Mouse (Mus musculus) urinary bladder, postnatal 25 days (tissue): ENCODE results near the gene Guca2a.

ENCODE experiments used
- DNase-seq: peaks from one replicate; pipeline ENCODE4 v3.0.0; 2022; ENCODE audit warnings: low spot score

Gene Guca2a

GRCm38 (mm10) chr4:119642666-119643065 is 5.2 kb downstream of the Guca2a start:
- DNase-seq, result no peak

GRCm38 (mm10) chr4:119657011-119657410 is 19.5 kb downstream of the Guca2a start:
- DNase-seq, result no peak

GRCm38 (mm10) chr4:119658246-119658645 is 20.7 kb downstream of the Guca2a start:
- no peak for DNase-seq

- no peak for DNase-seq
Measured at GRCm38 (mm10) chr4:119658731-119659130, 21.2 kb downstream of the Guca2a start, which contains the start of gene Guca2b. TSS of gene Guca2b (minus strand) at chr4:119658954.

GRCm38 (mm10) chr4:119660007-119660406 is 22.5 kb downstream of the Guca2a start:
- DNase-seq, result no peak

- DNase-seq, result no peak
Measured at GRCm38 (mm10) chr4:119662151-119662550, 24.6 kb downstream of the Guca2a start.

DNA sequence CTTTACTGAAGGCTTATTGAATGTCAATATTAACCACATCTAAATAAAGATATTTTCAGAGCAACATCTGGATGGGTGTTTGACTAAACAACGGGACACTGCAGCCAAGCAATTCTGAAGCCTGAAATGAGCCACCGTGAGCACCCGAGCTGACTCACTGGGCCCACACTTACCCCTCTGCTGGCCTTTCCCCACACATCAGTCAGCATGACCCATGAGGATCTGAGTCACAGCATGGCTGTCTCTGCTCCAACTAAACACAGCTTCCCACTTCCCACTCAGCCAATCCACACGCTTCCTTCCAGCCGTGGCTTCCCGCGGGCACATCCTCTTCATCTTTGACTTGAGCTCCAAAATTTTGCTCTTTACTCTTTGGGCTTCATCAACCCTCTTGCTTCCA is 25.5 kb downstream of the Guca2a start:
- DNase-seq, result no peak

- no peak for DNase-seq
Measured at GRCm38 (mm10) chr4:119663409-119664095, 26.0 kb downstream of the Guca2a start.

- DNase-seq, result no peak
Measured at GRCm38 (mm10) chr4:119665166-119665565, 27.7 kb downstream of the Guca2a start.

DNA sequence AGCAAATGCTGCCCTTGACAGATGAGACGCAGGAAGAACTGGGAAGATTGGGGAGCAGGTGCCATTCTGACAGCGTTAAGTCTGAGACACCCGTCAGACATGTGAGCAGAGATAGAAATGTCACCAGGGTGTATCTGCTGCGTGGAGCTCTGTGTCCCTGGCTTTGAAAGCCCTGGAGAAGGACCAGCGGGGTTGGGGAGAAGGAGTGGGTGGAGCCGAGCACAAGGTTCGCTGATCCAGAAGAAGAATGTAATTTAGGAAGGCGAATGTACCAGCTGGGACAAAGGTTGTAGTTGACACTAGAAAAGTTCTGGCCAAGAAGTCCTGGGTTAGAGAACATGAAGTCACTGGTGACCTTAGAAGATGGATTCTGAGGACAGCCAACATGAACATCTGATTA is 28.6 kb downstream of the Guca2a start:
- no peak for DNase-seq

DNA sequence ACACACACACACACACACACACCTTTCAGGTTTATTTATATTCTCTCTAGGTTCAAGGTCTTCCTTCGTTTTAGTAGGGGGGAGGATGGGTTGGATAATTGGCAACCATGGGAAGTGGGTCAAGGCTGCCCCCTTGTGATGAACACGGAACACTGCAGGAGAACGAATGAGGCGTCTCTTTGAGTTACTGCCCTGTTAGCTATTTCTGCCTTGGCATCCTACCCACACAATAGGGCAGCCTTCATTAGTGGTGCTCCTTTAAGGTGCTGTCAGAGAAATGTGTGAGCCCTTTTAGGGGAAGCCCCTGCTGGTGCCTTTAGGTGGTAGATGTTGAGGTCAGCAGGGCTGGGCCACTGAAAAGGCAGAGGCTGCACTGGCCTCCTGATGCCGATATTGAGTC is 29.9 kb downstream of the Guca2a start:
- DNase-seq, result peak; percentile 40

DNA sequence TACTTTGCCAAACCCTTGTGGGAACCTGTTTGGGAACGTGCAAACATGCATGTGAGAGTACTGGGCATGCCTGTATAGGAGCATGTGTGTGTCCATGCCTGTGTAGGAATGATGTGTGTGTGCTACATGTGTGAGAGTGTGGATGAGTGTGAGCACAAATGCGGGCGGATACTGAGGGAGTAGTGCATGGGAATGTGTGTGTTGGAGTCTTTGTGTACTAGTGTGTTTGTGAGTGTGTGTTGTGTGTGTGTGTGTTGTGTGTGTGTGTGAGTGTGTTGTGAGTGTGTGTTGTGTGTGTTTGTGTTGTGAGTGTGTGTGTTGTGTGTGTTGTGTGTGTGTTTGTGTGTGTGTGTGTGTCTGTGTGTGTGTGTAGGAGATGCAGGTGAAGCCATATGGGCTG is 30.7 kb downstream of the Guca2a start:
- no peak for DNase-seq

DNA sequence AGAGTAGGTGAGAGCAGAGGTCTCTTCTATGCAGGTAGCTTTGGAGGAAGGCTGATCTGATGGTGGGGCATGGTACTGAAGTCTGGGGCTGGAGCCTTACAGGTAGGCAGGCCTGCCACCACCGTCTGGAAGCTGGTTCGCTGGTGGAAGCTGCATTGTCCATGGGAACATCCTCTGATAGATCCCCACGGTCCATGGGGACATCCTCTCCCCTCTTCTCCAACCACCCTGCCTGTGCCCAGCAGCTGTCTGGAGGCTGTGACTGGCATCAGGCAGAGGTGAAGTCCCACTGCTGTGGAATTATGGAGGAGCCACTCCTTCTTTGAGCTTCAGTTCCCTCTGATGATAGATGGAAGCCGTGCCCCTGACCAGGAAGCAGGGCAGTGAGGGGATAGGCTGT is 31.1 kb downstream of the Guca2a start:
- no peak for DNase-seq

- no peak for DNase-seq
Measured at GRCm38 (mm10) chr4:119669356-119670209, 32.1 kb downstream of the Guca2a start.

- DNase-seq, result no peak
Measured at GRCm38 (mm10) chr4:119670210-119670555, 32.7 kb downstream of the Guca2a start.

DNA sequence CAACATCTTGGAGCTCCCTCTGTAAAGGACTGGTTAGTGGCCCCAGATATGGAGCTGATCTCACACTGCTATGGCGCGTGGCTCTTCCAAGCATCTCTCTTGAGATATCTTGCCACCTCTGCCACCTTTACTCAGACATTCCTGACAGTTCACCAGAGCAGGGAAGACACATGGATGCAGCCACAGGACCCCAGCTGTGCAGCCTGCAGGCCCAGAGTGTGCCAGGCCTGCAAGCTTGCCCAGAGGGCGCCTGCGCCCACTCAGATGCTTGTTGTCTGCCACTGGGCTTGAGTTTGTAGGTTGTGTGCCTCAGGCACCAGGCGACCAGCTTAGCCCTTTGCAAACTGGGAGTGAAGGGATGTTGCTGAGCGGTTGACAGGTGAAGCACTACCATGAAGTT is 33.2 kb downstream of the Guca2a start:
- no peak for DNase-seq

DNA sequence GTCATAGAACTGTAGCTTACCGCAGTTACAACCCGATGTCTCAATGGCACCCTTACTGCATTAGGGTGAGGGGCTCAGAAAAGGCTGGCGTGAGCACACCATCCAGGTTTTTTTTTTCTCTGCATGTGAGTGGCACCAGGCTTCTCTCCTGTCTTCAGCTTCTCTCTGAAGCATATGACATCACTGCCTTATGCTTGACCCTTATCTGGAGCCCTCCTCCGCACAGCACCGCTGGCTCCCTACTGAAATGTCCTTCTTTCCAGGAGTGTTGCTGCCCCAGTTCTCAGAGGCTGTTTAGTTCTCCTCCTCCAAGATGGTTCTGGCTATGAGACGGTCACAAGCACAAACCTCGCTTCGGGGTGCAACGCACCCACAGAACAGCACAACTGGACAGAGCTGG is 33.7 kb downstream of the Guca2a start:
- no peak for DNase-seq

- no peak for DNase-seq
Measured at GRCm38 (mm10) chr4:119672685-119673084, 35.2 kb downstream of the Guca2a start.

DNA sequence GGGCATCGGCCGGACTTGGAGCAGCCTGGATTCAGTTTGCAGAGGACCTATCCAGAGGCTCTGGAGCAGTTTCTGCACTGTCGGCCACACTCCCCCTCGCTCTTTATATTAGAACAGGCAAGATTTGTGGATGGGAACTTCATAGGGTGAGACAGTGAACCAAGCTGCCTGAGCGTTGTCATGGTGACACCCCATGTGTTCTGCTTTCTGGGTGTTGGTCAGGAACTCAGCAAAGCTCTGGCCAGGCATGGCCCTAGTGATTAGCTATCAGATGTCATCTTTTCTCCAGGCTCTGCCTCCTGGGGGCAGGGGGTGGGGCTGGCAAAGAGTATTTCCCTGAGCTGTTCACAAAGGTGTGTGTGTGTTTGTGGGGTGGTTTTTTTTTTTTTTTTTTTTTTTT is 45.1 kb downstream of the Guca2a start:
- no peak for DNase-seq

DNA sequence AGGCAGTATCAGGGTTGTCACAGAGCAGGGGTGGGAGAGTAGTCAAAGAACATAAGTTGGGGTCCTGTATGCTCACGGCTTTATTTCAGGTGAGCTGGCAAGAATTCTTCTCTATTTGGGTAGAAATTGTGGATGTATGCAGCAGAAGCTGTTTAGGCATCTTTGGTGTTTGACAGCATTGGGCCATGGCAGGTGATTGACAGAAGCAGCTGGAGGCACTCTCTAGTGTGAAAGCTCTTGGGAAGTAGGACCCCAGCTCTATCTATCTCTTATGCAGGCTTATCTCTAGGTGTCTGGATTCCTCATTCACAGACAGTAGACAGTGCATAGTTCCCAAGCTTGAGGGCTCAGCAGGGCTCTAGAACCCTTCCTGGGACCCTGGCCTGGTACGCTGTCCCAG is 48.2 kb downstream of the Guca2a start:
- no peak for DNase-seq
